Mouse (Mus musculus): Measurements from ENCODE around the gene Krt222.
A peak's percentile ranks its signal among the peaks of the same experiment; 100 is the strongest.

Krt222 gene

DNA sequence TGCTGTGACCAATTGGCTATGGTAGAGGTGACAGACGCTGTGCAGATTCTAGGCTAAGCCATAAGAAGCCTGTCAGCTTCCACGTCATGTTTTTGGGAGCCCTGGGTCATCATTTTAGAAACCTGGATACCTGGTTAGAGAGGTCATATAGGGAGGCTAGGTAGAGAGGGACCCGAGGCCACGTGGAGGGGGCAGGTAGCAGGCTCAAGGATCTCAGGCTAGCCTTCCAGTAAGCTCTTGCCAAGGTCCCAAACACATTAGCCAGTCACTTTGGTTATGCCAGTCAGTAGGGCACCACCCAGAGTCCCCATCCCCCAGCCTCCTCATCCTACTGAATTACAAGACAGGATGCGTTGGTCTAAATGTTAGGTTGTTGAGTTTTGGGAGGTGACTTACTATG, 1.8 kb downstream of the Krt222 start:
- DNase-seq (ENCODE audit: low spot score in 2 of 2): peak in 1 of 2 experiments; percentile 53

DNA sequence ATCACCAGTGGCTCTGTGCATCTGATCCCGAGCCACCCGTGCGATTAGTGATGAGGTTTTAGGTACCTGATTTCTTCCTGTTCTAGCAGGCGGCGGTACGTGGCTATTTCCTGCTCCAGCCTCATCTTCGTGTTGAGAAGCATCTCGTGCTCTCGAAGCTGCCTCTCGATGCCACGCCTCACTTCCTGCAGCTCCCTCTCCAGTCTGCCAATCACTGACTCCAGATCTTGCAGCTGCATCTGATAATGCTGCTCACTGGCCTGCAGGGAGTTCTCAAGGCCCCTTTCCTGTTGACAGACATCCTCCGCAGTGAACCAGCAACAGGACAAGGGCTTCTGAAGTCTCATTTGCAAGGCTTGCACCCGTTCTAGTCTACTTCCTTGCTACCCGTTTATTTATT, 5.4 kb downstream of the Krt222 start:
- peak in 1 of 2 experiments; percentile 44 for DNase-seq (ENCODE audit: low spot score in 2 of 2)

DNA sequence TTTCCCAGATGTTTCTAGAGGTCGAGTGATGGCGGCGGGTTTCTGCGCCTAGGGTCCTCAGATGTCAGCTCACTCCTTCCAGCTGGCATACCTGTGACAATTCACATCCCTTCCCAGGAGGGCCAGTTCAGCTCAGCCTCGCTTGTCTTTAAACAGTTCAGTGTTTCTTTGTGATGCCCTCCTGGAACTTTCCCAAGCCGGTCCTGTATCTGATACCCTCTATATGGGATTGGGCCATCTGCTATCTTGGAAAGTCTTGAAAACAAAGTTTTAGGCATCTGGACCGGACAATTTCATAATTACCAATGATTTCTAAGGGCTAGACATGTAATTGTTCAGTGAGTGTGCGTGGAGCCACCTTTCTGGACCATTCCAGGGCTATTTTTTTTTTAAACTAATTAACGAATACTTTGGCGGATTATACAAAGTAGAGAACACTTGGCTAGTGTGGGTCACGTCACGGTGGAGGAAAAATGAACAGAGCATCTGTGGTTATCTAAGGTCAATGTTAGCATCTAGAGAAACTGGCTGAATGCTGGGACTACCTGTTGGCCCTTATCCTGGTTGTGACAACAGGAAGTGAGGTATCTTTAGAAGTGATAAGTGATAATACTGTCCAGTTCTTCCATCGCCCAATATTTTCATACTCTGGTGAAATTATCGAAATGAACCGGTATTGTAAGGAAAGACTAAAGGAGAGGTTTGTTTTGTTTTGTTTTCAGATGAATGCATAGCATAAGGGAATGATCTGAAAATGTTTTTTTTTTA, 12.7 kb downstream of the Krt222 start:
- DNase-seq (ENCODE audit: low spot score in 2 of 2): no peak

DNA sequence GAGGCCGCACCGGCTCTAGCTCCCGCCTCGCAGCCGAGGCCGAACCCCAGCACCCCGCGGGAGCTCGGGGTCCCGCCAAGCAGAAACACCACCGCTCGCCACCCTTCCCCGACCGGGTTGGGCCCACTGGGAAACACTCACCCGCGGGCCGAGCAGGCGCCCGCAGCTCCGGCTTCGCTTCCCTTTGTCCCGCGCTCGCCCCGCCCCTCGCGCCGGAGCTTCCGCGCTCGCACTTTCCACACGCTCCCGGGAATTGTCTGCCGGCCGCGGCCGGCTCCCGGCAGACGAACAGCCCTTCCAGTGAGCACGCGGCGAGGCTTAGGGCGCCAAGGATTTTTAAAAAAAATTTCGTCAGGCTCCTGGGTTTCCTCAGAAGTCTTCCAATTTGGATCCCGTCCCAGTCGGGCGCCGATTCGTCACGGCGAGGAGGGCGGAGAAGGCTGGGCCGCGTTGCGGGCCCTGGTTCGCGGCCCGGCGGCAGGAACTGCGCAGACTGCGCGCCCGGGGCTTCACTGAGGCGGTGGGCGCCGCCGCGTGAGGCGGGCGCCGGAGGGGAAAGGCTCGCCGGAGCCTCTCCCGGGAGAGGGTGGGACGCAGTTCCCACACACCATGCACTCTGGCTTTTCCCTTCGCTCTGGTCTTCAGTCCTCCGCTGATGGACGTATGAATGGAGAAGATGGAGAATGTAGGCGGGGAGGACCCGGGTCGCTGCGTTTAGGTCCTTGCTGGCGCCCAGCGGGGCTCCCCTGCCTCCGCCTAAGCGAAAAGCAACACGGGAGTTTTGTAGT, 13.4 kb downstream of the Krt222 start, which contains the start of gene Smarce1:
Gene Smarce1 (minus strand): TSS at position 757 of the 788 bp plus-strand sequence.
- peak; percentile 74 to 78 for DNase-seq (ENCODE audit: low spot score in 2 of 2)

DNA sequence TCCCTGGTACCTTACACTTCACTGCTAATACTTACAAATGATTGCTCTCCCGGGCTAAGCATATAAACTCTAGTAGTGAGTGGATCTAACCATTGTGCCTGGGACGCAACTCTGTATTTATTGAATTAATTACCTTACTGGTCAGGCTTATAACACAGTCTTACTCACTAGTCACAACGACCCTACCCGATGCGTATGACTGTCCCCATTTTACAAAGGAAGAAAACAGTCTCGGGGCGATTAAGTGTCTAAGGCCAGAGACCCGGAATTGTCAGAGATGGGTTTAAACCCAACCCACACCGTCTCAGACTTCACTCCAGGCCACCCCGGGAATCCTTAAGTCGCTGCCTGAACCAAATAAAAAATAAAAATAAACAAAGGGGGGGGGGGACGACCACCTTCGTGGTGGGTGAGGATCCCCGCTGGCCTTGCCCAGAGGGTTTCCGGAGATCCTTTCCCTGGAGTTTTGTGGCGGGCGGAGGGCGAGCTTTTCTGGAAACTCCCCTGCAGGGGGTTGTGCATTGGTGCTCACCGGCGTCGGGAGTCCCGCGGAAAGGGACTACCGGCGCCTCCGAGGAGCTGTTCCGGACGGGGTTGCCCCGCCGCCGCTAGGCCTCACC, 14.1 kb downstream of the Krt222 start:
- no peak for DNase-seq (ENCODE audit: low spot score in 2 of 2)

DNA sequence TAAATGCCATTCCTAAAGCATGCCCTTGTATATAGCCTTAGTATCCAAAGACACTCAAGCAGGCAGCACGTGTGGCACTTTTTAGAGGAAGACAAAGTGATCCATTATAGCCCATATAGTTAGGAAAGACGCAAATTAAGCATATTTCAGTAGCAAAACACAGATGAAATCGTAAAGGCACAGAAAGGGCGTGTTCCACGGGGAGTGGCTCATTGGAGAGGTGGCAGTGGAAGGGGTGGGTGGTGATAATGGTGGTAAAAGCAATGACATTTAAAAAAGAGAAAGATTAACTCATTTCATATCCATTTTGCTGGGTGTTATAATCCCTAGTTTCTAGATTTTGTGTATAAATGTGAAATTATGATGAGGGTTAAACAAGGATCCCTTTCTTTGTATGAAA, 17.6 kb downstream of the Krt222 start:
- no peak for DNase-seq (ENCODE audit: low spot score in 2 of 2)

DNA sequence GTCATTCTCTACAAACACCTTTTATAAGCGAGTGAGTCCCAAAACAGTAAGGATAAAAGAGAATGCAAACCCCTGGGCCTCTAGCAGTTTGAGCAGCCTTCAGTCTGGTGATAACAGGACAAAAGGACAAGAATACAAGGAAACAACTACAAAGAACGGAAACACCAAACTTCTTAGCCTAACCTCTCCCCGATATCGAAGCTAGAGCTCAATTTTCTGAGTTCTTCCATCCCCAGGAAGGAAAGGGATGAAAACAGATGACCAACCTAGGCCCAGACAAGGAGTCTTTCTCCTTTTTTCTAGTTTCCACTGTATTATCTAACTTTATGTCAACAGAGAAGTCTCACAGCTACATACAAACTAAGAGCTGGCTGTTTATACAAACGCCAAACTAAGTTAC, 20.6 kb downstream of the Krt222 start:
- no peak for DNase-seq (ENCODE audit: low spot score in 2 of 2)

DNA sequence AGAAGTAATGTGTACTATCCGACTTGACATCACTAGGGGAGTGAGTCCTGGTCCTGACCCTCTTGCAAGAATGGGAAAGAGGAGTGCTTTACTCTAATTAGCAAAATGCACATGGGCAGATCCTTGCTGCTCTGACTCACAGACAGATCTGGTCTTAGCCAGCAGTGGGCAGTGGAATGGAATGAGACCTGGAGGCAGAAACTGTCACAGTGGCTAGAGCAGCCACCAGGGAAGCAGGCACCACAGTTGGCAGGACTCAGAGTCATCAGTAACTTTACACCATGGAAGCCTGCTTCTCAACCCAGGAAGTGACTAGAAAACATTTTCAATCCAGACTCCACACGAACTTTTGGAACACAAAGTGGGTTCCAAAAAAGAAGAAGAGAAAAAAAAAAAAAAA, 22.1 kb downstream of the Krt222 start:
- no peak for DNase-seq (ENCODE audit: low spot score in 2 of 2)

DNA sequence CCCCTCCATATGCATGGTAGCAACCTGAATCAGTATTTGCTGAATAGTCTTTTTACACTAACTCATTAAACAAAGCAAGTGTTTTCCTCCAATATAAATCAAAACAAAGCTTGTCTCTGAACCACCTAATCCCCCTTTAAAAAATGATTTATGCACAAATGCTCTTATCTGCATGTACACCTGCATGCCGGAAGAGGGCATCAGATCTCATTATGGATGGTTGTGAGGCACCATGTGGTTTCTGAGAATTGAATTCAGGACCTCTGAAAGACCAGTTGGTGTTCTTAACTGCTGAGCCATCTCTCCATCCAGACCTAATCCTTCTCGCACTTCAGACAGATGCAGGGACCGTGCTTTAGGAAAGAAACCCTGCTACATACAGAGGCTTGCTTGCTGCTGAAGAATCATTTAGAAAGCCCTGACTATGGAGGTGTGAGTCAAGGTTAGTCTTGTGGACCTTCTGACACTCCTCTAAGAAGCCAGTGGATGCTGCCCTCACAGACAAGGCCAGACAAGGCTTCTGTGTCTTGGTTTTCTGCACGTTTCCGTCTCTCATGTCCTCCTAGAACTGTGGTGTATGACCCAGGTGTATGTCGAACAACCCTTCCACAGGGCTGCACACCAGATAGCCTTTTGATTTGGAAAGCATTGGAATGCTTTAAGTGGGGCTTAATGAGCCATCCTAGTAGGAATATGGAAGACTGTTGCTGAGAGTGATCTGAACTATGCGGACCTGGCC, 26.5 kb downstream of the Krt222 start:
- no peak for DNase-seq (ENCODE audit: low spot score in 2 of 2)

DNA sequence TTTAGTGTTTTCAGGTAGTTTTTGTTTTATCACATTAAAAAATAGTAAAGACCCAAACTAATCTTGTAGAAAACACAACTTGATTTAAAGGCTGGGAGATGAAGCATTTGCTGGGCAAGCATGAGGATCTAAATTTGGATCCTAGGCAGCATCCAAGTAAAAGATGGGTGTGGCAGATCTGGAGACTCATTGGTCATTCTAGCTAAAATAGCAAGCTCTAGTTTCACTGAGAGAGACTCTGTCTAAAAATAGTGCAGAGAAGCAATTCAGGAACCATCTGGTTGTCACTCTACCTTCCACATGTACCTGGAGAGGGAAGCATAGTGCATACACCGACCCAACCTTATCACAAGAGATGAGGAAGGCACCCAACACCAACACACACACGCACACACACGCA, 27.7 kb downstream of the Krt222 start:
- no peak for DNase-seq (ENCODE audit: low spot score in 2 of 2)

DNA sequence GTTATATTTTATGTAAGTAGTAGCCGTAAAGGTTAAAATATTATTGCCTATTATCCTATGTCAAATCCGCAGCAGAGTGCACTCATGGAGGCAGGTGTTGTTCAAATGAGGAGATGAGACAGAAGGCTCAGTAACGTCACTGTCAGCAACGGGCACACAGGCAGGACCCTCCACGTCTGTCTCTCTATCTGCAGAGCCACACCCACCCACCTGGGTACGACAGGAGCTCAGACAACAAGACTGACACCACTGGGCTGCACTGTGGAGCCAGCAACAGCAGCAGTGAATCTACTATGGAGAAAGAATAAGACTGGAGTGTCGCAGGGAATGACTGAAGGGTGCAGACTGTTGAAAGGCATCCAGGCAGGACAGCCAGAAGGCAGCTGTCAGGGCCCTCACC, 31.2 kb downstream of the Krt222 start:
- DNase-seq (ENCODE audit: low spot score in 2 of 2): no peak

DNA sequence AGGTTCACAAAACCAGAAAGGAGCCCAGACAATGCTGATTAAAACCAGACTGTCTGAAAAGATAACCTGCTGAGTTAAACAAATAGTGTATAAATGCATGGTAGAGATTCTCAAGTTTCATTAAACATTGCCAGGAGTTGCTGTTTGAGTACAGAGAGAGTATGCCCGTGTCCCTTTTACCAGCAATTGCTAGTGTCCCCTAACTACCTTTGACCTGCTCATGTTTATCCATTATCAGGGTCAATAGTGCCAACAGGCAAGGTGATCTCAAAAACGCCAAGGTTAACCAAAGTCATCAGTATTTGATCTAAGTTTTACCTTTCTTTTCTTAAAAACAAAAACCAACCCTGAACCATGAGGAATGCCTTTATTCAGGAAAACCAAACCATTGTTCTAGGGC, 31.9 kb downstream of the Krt222 start:
- DNase-seq (ENCODE audit: low spot score in 2 of 2): no peak

DNA sequence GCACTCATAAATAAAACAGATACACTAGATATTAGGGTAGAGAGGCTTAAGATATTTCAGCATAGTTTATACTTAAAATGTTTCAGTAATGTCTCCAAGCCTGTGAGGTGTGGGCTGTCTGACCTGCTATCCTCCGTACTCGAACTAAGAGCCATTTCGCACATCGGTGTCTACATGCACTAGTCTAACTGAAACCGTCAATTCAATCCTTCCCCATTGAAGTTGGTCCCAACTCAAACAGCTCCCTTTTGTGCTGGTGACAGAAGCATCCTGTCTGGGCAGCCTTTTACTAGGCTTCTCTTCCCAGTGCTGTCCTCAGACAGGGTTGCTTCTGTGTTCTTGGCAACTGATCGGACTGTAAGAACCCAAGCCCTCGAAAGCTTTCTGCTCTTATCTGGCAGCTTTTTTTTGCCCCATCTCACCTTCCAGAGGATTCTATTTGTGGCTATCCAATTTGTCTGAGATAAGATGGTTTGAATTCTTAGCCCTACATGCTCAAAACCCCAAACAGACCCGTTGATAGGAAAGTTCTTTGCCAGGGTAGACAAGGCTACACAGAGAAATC, 35.7 kb downstream of the Krt222 start:
- DNase-seq (ENCODE audit: low spot score in 2 of 2): no peak

DNA sequence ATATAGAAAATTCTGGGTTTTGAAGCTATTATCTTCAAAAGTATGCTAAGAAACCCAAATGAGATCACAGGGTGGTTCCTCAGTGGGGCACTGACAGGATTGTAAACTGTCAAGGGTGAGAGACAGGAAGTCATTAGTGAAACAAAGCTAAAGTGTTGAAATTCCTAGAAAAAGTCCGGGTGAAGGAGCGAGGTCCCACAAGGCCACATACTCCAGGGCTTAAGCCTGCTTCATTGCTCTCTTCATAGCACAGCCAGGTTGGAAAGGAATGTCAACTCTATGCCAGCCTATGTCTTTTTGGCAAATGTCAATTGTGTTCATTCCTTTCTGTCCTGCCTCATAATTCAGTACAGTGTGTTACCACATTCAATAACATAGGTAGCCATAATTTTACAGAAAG, 36.4 kb downstream of the Krt222 start:
- DNase-seq (ENCODE audit: low spot score in 2 of 2): no peak

DNA sequence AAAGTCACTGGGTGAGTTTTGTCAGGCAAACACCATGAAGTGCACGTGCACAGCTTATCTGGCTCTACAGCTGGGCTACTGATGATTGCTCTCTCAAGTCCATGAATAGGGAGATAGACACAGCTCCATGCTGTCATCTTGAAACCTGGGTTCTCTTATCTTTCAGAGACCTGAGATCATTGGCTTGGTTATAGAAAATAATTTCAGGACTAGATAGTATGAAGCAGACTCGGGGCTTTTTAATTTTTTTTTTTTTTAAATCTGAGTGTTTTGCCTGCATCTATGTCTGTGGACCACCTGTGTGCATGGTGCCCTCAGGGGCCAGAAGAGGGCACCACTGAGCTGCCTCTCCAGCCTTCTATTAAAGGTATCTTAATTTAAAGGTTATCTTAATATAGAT, 36.9 kb downstream of the Krt222 start:
- no peak for DNase-seq (ENCODE audit: low spot score in 2 of 2)

DNA sequence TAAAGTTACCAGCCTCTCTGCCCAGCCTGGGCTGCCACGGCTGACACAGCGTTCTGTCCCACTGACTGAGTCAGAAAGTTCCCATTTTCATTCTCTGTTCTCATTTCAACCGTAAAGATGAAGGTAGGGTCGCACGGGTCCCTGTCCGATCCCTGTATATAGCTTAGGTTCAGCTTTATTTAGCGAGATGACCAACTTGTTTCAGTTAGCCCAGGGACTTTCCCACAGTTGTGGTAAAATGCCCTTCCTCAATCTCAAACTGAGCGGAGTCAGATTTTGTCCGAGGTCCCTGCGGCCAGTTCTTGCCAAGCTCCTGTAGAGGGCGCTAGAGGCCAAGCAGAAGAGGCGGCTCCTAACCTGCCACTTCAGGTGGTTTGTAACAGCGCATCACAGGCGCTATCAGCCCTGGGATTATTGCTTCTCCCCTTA, 54.7 kb downstream of the Krt222 start:
- DNase-seq (ENCODE audit: low spot score in 2 of 2): peak in 1 of 2 experiments; percentile 31

DNA sequence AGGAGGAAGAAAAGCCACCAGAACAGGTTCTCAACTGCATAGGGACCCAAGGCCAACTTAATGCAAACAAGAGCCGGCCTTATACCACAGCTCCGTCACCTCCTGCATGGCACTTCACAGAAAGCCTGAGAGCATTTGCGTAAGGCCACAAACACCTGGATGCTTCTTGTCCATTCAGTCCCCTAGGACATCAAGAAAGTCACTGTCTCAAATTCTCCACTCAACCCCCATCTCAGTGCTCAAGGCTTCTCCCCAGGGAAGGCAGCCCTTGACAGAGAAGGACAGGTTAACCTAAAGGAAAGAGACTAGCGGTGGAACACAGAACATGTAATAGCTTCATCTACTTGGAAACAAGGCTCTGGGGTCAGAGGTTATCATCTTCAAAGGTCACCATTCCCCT, 56.5 kb downstream of the Krt222 start:
- no peak for DNase-seq (ENCODE audit: low spot score in 2 of 2)

DNA sequence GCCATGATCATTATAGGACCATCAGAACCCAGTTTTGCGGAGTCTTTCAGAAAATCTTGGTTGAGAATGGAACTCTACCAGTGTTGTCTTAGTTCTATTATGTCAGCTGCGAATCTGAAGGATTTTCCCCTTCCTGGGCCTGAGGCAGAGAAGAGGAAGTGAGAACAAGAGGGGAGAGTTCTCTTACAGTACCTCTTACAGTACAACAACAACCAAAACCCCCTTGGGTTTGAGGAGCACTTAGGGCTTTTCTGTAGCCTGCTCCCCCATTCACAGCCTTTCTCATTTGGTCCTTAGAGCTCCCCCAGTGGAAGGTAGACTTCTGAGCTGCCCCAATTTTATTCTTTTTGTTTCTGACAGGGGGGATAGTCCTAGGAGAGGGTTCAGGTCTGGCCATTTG, 57.0 kb downstream of the Krt222 start:
- DNase-seq (ENCODE audit: low spot score in 2 of 2): no peak

Measured in urinary bladder, postnatal 4 days (tissue).